Mouse (Mus musculus) gastrocnemius, postnatal 14 days (tissue): ENCODE results near the gene Gas7. TPM values are rescaled to one million over a fixed set of nuclear protein-coding genes. Genes with fewer than 3 reads are reported as not detected.

Experiments
- DNase-seq: peaks from one replicate; pipeline ENCODE4 v3.0.0; 2021; ENCODE audit warnings: mixed read lengths
- intact Hi-C: fragments of 180-260 bp; cut with DNase I; formaldehyde crosslinking; loops from one replicate; pipeline ENCODE4 v1.15.1; 2025; ENCODE audit warnings: low total_unique reads
- total RNA-seq, 2 experiments: library from RNA; stranded (reverse); gene quantifications; 2 replicates each; pipeline ENCODE4 v1.2.3; 2021

Gene Gas7
- total RNA-seq, 2 experiments from 2014 or later: 11.6 to 20.0 TPM

DNA sequence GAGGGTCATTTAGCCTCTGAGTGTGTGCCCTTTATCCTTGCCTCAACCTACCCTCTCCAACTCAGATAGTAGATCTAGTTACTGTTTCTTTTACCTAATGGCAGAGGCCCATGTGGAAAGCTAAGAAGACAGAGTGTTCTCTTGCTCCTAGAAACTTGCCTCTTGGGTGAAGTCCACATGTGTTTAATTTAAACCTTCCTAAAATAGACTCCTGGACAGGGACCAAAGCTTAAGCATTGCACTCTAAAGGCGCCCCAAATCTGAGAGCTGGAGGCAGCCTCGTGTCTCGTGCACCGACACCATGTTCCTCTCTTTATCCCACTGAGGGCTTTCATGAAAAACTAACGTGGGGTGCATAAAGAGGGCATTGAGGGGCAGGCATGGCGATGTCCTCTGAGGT, 271.9 kb downstream of the Gas7 start:
- intact Hi-C loops: no loop called here
- no peak for DNase-seq

DNA sequence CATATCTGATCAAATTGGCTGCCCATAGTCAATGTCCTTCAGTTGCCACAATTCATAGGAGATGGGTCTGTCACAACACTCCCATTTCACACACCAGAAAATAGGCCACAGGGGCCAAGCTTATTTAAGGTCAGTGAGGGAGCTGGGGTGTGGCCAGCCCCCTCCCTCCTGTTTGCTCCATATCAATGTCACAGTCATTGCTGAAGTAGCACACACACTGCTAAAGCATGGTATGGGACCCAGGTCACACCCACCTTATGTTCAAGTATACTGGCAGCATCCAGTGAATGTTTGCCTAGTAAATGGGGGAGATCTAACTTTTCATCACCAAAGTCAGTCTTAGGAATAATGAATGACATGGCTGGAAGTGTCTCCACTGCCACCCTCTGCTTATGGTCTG, 273.5 kb downstream of the Gas7 start:
- intact Hi-C loops: no loop called here
- DNase-seq: no peak

DNA sequence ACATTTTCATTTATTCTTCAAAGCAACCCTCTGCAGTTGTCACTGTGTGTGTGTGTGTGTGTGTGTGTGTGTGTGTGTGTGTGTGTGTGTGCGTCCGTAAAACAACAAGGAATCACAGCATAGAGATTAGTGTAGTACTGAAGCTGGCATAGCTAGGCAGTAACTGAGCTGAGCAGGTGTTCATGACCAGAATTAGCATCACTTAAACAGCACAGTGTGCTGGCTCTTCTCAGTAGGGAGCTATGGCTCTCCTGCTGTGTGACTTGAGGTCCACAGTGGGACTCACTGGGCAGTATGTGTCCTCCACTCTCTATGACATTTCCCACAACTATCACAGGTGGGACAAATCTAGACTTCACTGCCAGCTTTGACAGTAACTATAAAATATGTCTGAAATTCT, 275.8 kb downstream of the Gas7 start:
- intact Hi-C loops: no loop called here
- no peak for DNase-seq

DNA sequence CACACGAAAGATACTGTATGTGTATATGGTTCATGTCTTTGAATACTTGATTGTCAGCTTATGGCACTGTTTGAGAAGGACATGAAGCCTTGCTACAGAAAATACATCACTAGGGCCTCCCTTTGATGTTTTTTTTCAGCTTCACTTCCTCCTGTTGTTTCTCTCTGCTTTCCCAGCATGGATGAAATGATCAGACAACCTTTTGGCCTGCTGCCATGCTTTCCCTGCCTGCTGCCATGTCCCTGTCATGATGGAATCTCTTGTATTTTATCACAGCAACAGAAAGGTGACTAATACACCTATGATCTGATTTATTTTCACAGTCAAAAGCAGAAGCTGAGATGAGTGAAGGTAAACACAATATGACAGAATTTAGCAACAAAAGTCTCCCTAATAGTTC, 278.5 kb downstream of the Gas7 start:
- intact Hi-C loops: no loop called here
- no peak for DNase-seq

DNA sequence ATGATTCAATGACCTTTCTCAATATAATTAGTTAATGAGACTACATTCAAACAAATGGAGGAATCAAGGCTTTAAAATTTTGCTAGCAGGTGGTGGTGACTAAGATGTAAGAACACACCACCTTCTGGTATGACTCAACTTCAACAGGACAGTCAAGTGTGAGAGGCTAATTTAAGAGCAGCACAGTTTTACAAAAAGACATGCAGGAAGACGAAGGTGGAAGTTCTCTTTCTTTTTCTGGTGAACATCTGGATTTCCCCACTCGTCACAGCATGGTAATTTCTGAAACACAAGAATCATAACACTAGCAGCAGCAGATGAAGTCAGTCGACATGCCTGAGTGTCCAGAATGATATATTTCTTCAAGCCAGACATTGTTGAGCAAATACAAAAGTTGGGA, 279.4 kb downstream of the Gas7 start:
- DNase-seq: no peak
- intact Hi-C loops: no loop called here

DNA sequence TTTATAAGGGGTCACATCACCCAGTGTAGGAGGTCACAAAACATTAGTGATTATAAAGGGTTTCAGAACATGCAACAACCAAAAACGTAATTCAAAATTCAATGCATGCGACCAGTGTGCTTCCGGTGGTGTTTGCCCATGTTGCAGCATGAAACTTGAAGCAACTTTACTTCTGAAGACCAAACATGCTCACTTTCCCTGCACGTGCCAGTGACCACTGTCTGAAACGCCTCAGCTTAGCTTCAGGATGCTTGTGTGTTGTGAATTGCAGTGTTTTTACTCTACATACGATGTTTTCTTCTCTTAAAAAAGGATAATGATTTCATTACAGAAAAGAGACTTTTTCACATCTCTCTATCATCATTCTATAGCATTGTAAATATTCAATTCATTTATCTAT, 283.1 kb downstream of the Gas7 start:
- no peak for DNase-seq
- intact Hi-C loops: no loop called here

Other genes starting within 250 kb of the Gas7 start
- over 10,000 TPM; 25,036 to 26,595 TPM for gene Myh4, start 217.4 kb upstream of the Gas7 start, total RNA-seq
- 100 to 1,000 TPM; 405 to 432 TPM for gene Myh8, start 178.3 kb upstream of the Gas7 start, total RNA-seq
- gene Myh13, start 133.8 kb upstream of the Gas7 start, total RNA-seq: 1 to 10 TPM; 4.0 to 5.2 TPM
- gene Rcvrn, start 239.9 kb downstream of the Gas7 start, total RNA-seq: not detected